Comparison of ENCODE assay signal across 8 mouse cellular contexts in the genomic region with DNA sequence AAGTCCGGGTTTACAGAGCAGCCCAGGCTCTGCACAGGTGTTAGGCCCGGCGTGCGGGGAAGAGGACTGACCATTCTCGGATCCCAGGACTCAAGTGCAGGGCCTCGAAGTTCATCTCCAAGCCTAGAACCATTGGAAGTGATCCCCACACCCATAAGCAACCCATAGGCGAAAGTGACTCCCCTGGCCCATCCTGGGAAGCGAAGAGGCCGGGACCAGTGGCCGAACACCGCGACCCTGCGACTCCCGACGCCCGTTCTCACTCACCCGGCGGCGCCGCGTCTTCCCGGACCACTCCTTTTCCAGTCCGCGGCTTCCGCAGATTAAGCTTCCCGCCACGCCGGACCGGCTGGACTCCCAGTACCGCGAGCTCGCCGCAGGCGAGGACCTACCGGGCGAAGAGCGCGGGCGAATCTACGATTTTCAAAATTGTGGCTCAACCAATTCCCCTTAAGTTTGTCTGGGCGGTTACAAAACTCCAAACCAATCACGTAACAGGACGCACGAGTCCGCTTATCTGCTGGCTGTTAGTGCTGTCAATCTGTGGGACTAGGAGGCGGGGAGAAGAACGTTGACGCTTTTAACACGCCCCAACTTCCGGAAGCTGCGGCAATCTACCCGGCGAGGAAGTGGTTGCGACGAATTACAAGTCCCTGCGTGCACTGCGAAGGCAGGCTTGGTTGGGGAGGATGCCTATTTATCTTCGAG. TPM values are rescaled to one million over a fixed set of nuclear protein-coding genes. Genes with fewer than 3 reads are reported as not detected.
DNase-seq lines count a peak whose midpoint lies in the region; ATAC-seq lines count a peak whose summit lies in the region.

Gene Incenp (minus strand): TSS at position 480 of the 708 bp plus-strand sequence.

- ATAC-seq in megakaryocyte progenitor cell, adult 5-6 weeks (replicated peaks; ENCODE audit: poor library complexity) = peak; percentile 96

- peak; percentile 100 for DNase-seq in adipocyte (ENCODE audit: low spot score)
- peak; percentile 98 for DNase-seq in embryo, embryonic 10 days (ENCODE audit: low spot score)
- DNase-seq in gastrocnemius, postnatal 10 days = peak; percentile 78
- peak; percentile 99 for DNase-seq in induced T-regulatory cell, adult 2 months (ENCODE audit: low read depth)
- peak; percentile 94 to 97 for DNase-seq in left cerebral cortex, adult 9 months (ENCODE audit: low spot score in 2 of 2)
- DNase-seq in right cerebral cortex, postnatal 14 days = peak; percentile 85
- peak; percentile 91 to 93 for DNase-seq in urinary bladder, postnatal 36 days (ENCODE audit: low spot score in 2 of 2)

RNA-seq across cellular contexts. Expression of gene Incenp, which starts in this region (rescaled TPM):
- 10 to 100 TPM; 16.2 to 20.5 TPM for total RNA-seq in gastrocnemius, postnatal 10 days (2021)
- total RNA-seq in megakaryocyte progenitor cell, adult 5-6 weeks (2015) = 179 and 188 TPM in 2 replicates
- total RNA-seq in megakaryocyte progenitor cell, adult 5-6 weeks (2017) = 95.9 and 97.2 TPM in 2 replicates

Comparison
In these comparisons a context has a peak if more than half of its experiments do, and no peak if none do; other contexts are left out.
1. Peak in every context shown above with its lines: DNase-seq and ATAC-seq.
2. RNA of gene Incenp (total RNA-seq): 95.9 to 188 TPM in megakaryocyte progenitor cell, adult 5-6 weeks; 16.2 to 20.5 TPM in gastrocnemius, postnatal 10 days; every median in the first group is over 4 times any median in the second.